Mouse (Mus musculus) liver, postnatal 0 days (tissue): ENCODE results near the gene Smim8.

ENCODE experiments used
- CTCF ChIP-seq: sonication (generic); IDR thresholded peaks from 2 replicates; pipeline ENCODE4 v1.5.1; 2016; ENCODE audit warnings: antibody characterized with exemption, low read depth
- EP300 ChIP-seq: IDR thresholded peaks from 2 replicates; pipeline ENCODE4 v1.6.1; 2016; ENCODE audit warnings: antibody characterized with exemption, low read depth, mild to moderate bottlenecking

DNA sequence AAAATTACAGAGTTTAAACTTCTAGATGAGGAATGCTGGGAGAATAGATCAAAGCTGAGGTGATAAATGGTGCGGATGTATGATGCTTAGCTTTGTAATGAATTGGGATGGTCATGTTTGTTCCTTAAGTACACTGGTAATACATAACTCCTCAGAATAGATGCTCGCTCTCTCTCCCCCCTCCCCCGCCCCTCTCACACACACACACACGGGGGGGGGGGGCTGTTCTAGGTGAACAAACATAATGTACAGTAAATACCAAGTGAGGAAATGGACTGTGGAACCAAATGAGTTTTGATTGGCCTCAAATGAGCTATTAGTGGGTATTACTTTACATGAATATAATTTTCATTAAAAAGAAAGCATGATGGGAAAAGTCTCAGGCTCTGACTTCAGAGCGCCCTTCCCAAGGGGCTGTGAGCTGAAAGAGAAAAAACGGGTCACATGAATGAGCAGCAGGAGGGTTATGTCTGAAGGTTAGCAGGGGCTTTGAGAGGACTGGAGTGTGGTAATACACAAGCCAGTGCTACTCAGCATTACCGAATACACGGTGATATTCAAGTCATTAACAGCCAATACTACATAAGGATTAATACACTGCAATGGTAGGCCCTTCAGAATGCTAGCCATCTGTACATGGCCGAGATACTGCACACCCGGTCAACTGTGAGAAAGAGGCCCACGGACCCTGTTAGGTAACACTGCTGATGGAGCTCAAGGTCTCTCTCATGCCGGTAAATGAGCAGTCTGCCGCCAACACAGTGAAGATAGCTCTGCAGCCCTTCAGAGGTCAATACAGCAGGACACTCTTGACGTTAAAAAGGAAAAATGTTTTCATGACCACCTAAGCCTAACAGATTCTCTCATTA is 23.2 kb upstream of the Smim8 start:
- TF ChIP-seq CTCF (no peak), EP300 (no peak)
